Mouse (Mus musculus) CH12.LX (cell line): Measurements from ENCODE around the gene Hist1h2bh. TPM values are rescaled to one million over a fixed set of nuclear protein-coding genes. Genes with fewer than 3 reads are reported as not detected.
"Not testable (repeated sequence)": the region's sequence is repeated elsewhere in the genome, so short reads cannot be mapped to it uniquely, and the experiment has no call there.

Experiments
- DNase-seq: peaks from one replicate; pipeline ENCODE4 v3.0.0-alpha.2; 2013; ENCODE audit errors: extremely low read depth
- H3K27ac ChIP-seq: 2 replicates; pipeline ENCODE4 v1.5.1; 2012; ENCODE audit warnings: low read depth, mild to moderate bottlenecking, control low read depth, moderate library complexity; ENCODE audit not compliant: insufficient read depth
- H3K27me3 ChIP-seq: replicated peaks from 2 replicates; pipeline ENCODE3; 2012; ENCODE audit warnings: inconsistent platforms
- H3K36me3 ChIP-seq, 2 experiments: replicated peaks in 1 of 2; 2 replicates each; pipeline versions ENCODE3 to v1.6.1; 2012; ENCODE audit warnings: inconsistent platforms in 1 of 2, low read length in 1 of 2, mild to moderate bottlenecking in 1 of 2, mixed read lengths in 1 of 2, moderate library complexity in 1 of 2; ENCODE audit not compliant: control insufficient read depth in 1 of 2, insufficient read depth in 1 of 2
- H3K4me1 ChIP-seq, 2 experiments: 2 replicates each; pipeline ENCODE4 v1.6.1; 2012; ENCODE audit warnings: inconsistent platforms in 1 of 2, moderate library complexity in 1 of 2; ENCODE audit not compliant: insufficient read depth in 2 of 2, control insufficient read depth in 1 of 2
- H3K4me2 ChIP-seq: 2 replicates; pipeline ENCODE4 v1.6.1; 2012; ENCODE audit warnings: low read depth, mild to moderate bottlenecking, control low read depth; ENCODE audit not compliant: poor library complexity, insufficient read depth, severe bottlenecking
- H3K4me3 ChIP-seq, 3 experiments: fragments of 150-350 bp in 1 of 3; sonication (generic) in 1 of 3; replicated peaks in 1 of 3; 2 replicates each; pipeline versions ENCODE3 to v1.5.1; 2011 to 2012; ENCODE audit warnings: low read depth in 2 of 3, low read length in 2 of 3, mild to moderate bottlenecking in 2 of 3, moderate library complexity in 2 of 3, control low read depth in 1 of 3, improper control_type of control experiment in 1 of 3, inconsistent platforms in 1 of 3, mixed read lengths in 1 of 3; ENCODE audit not compliant: poor library complexity in 1 of 3
- H3K79me2 ChIP-seq: replicated peaks from 2 replicates; pipeline ENCODE4 v1.6.1; 2012; ENCODE audit warnings: mild to moderate bottlenecking, moderate library complexity; ENCODE audit not compliant: control insufficient read depth, poor library complexity, insufficient read depth, severe bottlenecking; ENCODE audit errors: extremely low read depth
- H3K9ac ChIP-seq: 2 replicates; pipeline ENCODE4 v1.6.1; 2012; ENCODE audit warnings: low read depth, mild to moderate bottlenecking, control low read depth, moderate library complexity; ENCODE audit not compliant: insufficient read depth
- H3K9me3 ChIP-seq: replicated peaks from 2 replicates; pipeline ENCODE3; 2012; ENCODE audit warnings: low read length, inconsistent platforms, mixed read lengths
- BHLHE40 ChIP-seq: IDR thresholded peaks from 2 replicates; pipeline ENCODE4 v1.6.1; 2011; ENCODE audit warnings: mild to moderate bottlenecking, low read depth, low read length, improper control_type of control experiment
- CHD2 ChIP-seq: IDR thresholded peaks from 2 replicates; pipeline ENCODE4 v1.6.1; 2011; ENCODE audit warnings: low read length, improper control_type of control experiment
- EP300 ChIP-seq: IDR thresholded peaks from 2 replicates; pipeline ENCODE4 v1.6.1; 2011; ENCODE audit warnings: low read length, improper control_type of control experiment
- GABPA ChIP-seq: IDR thresholded peaks from 2 replicates; pipeline ENCODE4 v1.6.1; 2012; ENCODE audit warnings: low read depth, low read length, improper control_type of control experiment, inconsistent platforms; ENCODE audit not compliant: insufficient replicate concordance
- HCFC1 ChIP-seq: IDR thresholded peaks from 2 replicates; pipeline ENCODE4 v1.6.1; 2012; ENCODE audit warnings: low read depth, mild to moderate bottlenecking, inconsistent platforms, low read length, improper control_type of control experiment
- JUN ChIP-seq: IDR thresholded peaks from 2 replicates; pipeline ENCODE4 v1.6.1; 2011; ENCODE audit warnings: low read depth, mild to moderate bottlenecking, low read length, improper control_type of control experiment, moderate library complexity; ENCODE audit not compliant: insufficient read depth
- JUND ChIP-seq: conservative IDR thresholded peaks from 2 replicates; pipeline ENCODE4 v1.6.1; 2011; ENCODE audit warnings: low read depth, low read length, improper control_type of control experiment
- KAT2A ChIP-seq: IDR thresholded peaks from 2 replicates; pipeline ENCODE4 v1.6.1; 2012; ENCODE audit warnings: low read length, improper control_type of control experiment, inconsistent platforms; ENCODE audit not compliant: insufficient replicate concordance
- MXI1 ChIP-seq: IDR thresholded peaks from 2 replicates; pipeline ENCODE4 v1.6.1; 2011; ENCODE audit warnings: mild to moderate bottlenecking, low read depth, low read length, improper control_type of control experiment
- MYC ChIP-seq: IDR thresholded peaks from 2 replicates; pipeline ENCODE4 v1.6.1; 2011; ENCODE audit warnings: low read depth, mild to moderate bottlenecking, improper control_type of control experiment, low read length
- NELFE ChIP-seq: IDR thresholded peaks from 2 replicates; pipeline ENCODE4 v1.6.1; 2011; ENCODE audit warnings: low read depth, low read length, improper control_type of control experiment
- PAX5 ChIP-seq: IDR thresholded peaks from 2 replicates; pipeline ENCODE4 v1.6.1; 2012; ENCODE audit warnings: low read length, inconsistent platforms, mixed read lengths
- POLR2A ChIP-seq: IDR thresholded peaks from 2 replicates; pipeline ENCODE4 v1.6.1; 2011; ENCODE audit warnings: low read depth, mild to moderate bottlenecking, improper control_type of control experiment, low read length
- POLR2AphosphoS2 ChIP-seq: IDR thresholded peaks from 2 replicates; pipeline ENCODE4 v1.6.1; 2011; ENCODE audit warnings: low read depth, low read length, improper control_type of control experiment
- RAD21 ChIP-seq: IDR thresholded peaks from 2 replicates; pipeline ENCODE4 v1.6.1; 2011; ENCODE audit warnings: low read depth, mild to moderate bottlenecking, low read length, improper control_type of control experiment, moderate library complexity
- SIN3A ChIP-seq: IDR thresholded peaks from 2 replicates; pipeline ENCODE4 v1.6.1; 2012; ENCODE audit warnings: low read length, improper control_type of control experiment, inconsistent platforms
- TBP ChIP-seq: conservative IDR thresholded peaks from 2 replicates; pipeline ENCODE4 v1.6.1; 2011; ENCODE audit warnings: low read depth, low read length, improper control_type of control experiment
- TCF12 ChIP-seq: IDR thresholded peaks from 2 replicates; pipeline ENCODE4 v1.6.1; 2014; ENCODE audit warnings: low read depth, mild to moderate bottlenecking, inconsistent platforms, low read length, improper control_type of control experiment
- UBTF ChIP-seq: IDR thresholded peaks from 2 replicates; pipeline ENCODE4 v1.6.1; 2012; ENCODE audit warnings: low read depth, mild to moderate bottlenecking, inconsistent platforms, low read length, improper control_type of control experiment, moderate library complexity
- ZMIZ1 ChIP-seq: IDR thresholded peaks from 2 replicates; pipeline ENCODE4 v1.6.1; 2012; ENCODE audit warnings: low read depth, mild to moderate bottlenecking, inconsistent platforms, low read length, improper control_type of control experiment
- ZNF384 ChIP-seq: IDR thresholded peaks from 2 replicates; pipeline ENCODE4 v1.6.1; 2012; ENCODE audit warnings: low read depth, low read length, improper control_type of control experiment, inconsistent platforms
- dilution Hi-C: fragments of 300-500 bp; cut with MboI; formaldehyde crosslinking; loops from 2 replicates; pipeline ENCODE4 v1.14.3; 2020; ENCODE audit warnings: low sequenced_read_pairs; ENCODE audit not compliant: extremely low pct_unique_long_range_greater_than_20kb, extremely low pct_ligation_motif_present
- in situ Hi-C: fragments of 300-500 bp; cut with MboI; formaldehyde crosslinking; loops from 3 replicates; pipeline ENCODE4 v1.14.3; 2019; ENCODE audit warnings: low sequenced_read_pairs, low pct_ligation_motif_present, low pct_unique_long_range_greater_than_20kb, mixed read lengths
- polyA plus RNA-seq: library from polyadenylated mRNA; unstranded; fragments of >175 nt; gene quantifications from 2 replicates; pipeline ENCODE4 v1.2.1, GENCODE M21; 2012; ENCODE audit warnings: low read depth; ENCODE audit not compliant: insufficient read length
- total RNA-seq, 2 experiments: library from RNA; depleted of rRNA; stranded (reverse); fragments of 300-350 nt in 1 of 2; fragments of >200 nt in 1 of 2; gene quantifications; 2 replicates each; pipeline ENCODE4 v1.2.3; 2012 to 2014

Hist1h2bh gene
- total and polyA plus RNA-seq, 3 experiments = 0.77 to 261 (median 8.0) TPM

DNA sequence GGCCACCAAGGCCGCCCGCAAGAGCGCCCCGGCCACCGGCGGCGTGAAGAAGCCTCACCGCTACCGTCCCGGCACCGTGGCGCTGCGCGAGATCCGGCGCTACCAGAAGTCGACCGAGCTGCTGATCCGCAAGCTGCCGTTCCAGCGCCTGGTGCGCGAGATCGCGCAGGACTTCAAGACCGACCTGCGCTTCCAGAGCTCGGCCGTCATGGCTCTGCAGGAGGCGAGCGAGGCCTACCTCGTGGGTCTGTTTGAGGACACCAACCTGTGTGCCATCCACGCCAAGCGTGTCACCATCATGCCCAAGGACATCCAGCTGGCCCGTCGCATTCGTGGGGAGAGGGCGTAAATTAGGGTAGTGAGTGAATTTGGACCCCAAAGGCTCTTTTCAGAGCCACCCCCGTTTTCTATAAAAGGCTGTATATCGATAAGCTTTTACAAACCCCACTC, 32.7 kb upstream of the Hist1h2bh start:
- H3K9me3 ChIP-seq, dilution Hi-C loops, H3K79me2 ChIP-seq, H3K36me3 ChIP-seq, H3K27me3 ChIP-seq, in situ Hi-C loops, DNase-seq: not testable (repeated sequence)
- H3K4me3 ChIP-seq = peak overlapping the region; percentile 19 to 69 (median 46)
- peak overlapping the region; percentile 88 for H3K9ac ChIP-seq
- H3K4me1 ChIP-seq = peaks cover 0 to 20% of the 10 kb centered on the region in 2 experiments; a peak in 2 of 4 replicates
- H3K27ac ChIP-seq = peak overlapping the region; percentile 87
- H3K4me2 ChIP-seq = peak overlapping the region; percentile 58; the same call in 1 of the 2 replicates
- 0 out of 2 replicates have a peak, but pooled peaks have one; percentile 6 for TF ChIP-seq HCFC1
- peak; percentile 6; the same call in 1 of the 2 replicates for TF ChIP-seq MXI1
- TF ChIP-seq SIN3A = peak; percentile 8; the same call in 1 of the 2 replicates
- TF ChIP-seq ZMIZ1 = peak; percentile 98
- peak; percentile 92 for TF ChIP-seq POLR2A
- peak; percentile 83 for TF ChIP-seq NELFE
- TF ChIP-seq UBTF = peak; percentile 91
- TF ChIP-seq, all 38 proteins: peak for 7; not testable (repeated sequence) for 31

DNA sequence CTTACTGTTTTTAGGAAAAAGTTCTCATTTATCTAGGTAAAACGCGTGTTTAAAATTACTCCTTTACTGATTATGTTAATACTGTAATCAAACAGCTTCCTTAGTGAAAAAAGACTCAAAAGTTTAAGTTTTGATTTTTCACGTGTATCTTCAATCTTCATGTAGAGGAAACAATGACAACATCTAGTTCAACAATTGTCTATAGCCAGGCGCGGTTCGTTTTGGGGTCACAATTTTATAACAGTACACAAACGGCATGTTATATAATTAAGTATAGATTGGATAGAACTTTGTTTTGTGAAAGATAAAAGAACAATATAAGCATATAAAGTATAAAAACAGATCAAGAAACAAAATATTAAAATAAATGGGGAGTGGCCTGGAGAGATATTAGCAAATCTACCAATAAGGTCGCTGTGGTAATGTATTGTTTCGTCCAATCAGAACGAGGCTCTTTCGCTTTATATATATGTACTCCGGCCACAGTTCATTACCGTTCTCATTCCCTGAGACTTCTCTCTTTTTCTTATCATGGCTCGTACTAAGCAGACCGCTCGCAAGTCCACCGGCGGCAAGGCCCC, 32.2 kb upstream of the Hist1h2bh start, which contains the start of gene Hist1h3d:
Gene Hist1h3d (plus strand): TSS at position 493 of the 581 bp plus-strand sequence.
- no peaks in the 10 kb centered on the region for H3K36me3 ChIP-seq
- peak; percentile 92 for DNase-seq
- TF ChIP-seq JUN (peak; percentile 15; the same call in 1 of the 2 replicates), CHD2 (no peak), ZMIZ1 (peak; percentile 97), MYC (peak; percentile 79; the same call in 1 of the 2 replicates), JUND (peak; percentile 62; the same call in 1 of the 2 replicates), NELFE (peak; percentile 95), PAX5 (no peak), TCF12 (peak; percentile 55), EP300 (no peak), ZNF384 (0 out of 2 replicates have a peak, but pooled peaks have one; percentile 24), TBP (peak; percentile 99), RAD21 (no peak), MXI1 (0 out of 2 replicates have a peak, but pooled peaks have one; percentile 51), POLR2AphosphoS2 (peak; percentile 5; the same call in 1 of the 2 replicates), KAT2A (no peak), GABPA (no peak), BHLHE40 (peak; percentile 26; the same call in 1 of the 2 replicates)
- peak within 1 kb of the TSS; percentile 58 for H3K4me2 ChIP-seq
- H3K9me3 ChIP-seq = no peaks in the 10 kb centered on the region
- peaks cover 0 to 15% of the 10 kb centered on the region in 2 experiments; a peak in 2 of 4 replicates for H3K4me1 ChIP-seq
- H3K4me3 ChIP-seq = peak within 1 kb of the TSS; percentile 19 to 69 (median 46)
- dilution Hi-C loops = no loop called here
- no peaks in the 10 kb centered on the region for H3K79me2 ChIP-seq
- H3K27ac ChIP-seq = peak within 1 kb of the TSS; percentile 87
- no peaks in the 10 kb centered on the region for H3K27me3 ChIP-seq
- in situ Hi-C loops = no loop called here
- H3K9ac ChIP-seq = peak within 1 kb of the TSS; percentile 88
